Mouse (Mus musculus): ENCODE results near the gene Il31ra.

Gene Il31ra

DNA sequence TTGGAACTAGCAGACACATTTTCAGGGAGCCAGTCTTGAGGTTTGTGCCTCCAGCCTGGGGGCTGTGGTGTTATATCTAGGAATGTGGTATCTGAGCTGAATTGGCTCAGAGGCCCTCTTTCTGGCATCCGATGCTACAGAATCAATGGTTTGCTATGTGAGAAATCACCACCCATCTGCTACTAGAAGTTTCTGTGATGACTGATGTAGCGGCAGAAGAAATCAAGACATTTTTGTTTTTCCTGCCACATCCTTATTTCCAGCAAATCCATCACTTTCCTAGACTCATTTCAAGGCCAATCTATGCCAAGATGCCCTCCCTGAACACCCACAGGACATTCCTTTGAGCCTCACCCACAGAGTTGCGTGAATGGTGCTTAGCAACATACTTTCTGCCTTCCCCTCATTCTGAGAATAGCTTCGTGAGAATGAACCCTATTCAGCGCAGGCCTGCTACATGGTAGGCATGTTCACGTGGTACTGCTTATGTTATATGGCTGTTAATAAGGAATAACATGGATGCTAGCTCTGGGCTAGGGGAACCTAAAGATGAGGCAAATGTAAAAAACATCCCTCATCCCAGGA is 33.5 kb downstream of the Il31ra start:
- DNase-seq: no peak

DNA sequence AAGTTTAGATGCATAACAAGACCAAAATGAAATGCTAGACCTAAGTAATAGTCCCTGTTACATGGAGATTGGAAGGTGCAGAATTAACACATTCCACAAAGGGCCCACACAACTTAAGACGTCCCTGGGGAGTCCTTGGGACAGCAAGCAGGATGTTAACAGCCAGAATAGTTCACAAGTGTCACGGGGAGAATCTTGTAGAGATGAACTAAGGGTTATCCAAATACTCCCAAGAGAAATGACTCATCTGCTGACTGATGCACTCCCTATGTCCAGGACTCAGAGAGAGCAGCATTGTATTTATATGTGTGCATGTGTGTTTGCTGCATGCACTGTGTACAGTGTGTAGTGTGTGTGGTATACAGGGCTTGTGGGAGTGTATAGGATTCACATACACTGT is 37.7 kb downstream of the Il31ra start:
- no peak for DNase-seq

DNA sequence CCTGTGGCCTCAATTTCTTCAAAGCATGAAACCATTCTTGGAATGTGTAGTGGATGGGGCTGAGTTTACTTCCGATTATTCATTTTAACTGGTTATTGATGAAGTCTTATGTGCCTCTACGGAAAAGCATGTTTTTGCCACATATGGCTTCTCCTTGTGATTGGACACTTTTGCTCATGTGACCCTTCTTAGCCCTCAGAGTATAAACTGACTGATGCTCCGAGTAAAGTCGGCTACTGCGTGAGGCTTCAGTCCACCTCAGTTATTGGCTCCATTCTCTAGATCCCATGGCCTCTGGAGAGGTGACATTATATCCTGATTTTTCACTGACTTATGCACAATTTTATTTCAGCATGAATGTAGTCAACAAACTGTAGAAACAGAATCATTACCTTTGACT is 40.9 kb downstream of the Il31ra start:
- no peak for DNase-seq

DNA sequence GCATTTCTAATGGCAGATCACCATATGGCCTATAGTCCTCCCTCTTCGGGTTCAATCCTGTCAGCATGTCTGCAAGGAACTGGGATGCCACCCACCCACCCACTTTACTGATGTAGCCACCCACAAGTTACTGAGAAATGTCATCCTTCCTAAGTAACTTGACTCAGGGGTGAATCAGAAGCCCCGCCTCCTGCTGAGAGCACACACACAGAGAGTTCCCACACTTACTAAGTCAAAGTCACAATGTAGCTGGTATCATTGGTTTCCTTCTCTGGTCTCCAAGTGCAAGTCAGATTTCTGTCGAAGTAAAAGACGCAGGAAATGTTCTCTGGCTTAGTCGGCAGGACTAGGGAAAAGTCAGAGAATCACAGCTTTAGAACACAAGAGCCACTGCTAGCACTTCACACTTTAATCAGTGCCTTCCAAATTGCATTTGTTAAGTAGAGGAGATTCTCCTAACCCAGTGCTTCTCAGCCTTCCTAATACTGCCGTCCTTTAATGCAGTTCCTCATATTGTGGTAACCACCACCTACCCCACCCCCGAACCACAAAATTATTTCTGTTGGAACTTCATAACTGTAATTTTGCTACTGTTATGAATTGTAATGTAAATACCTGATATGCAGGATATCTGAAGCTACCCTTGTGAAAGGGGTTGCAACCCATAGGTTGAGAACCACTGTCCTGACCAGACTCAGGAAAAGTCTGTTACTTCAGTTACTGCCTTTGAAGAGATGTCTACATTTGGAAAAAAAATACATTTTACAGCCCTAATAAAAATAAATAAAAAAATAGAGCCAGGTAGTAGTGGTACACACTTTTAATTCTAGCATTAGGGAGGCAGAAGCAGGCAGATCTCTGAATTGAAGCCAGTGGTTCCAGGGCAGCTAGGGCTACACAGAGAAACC is 42.3 kb downstream of the Il31ra start:
- DNase-seq: no peak

DNA sequence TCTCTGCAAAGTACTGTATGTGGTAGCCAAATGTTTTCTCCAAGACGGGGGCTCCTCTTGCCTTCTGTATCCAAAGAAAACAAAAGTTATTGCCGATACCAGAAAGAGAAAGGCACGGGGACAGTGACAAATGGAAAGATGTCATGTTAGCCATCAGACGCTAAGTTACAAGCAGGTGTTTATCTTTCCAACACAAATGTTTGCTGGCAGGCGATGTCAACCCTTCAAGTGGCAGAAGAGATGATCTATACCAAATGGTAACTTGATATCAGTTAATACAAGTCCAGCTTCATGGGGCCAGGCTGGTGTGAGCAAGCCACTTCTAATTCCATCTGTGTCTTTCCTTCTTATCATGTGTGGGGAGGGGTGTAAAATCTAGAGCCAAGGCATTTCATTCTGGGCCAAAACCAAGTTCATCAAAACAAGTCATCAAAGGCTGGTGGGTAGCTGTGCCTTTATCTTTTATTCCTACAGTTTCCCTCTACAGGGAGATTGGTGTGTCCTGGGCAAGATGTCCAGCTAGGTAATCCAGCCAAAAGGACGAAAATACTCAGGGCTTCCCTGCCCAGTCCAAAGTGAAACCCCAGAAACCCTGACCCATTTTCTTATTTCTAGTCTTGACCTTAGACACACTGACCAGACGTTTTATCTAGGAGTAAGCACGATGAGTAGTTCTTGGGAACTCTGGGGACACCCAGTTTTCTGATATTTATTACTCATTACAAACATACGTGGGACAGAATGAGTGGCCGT is 52.8 kb downstream of the Il31ra start:
- DNase-seq: no peak

DNA sequence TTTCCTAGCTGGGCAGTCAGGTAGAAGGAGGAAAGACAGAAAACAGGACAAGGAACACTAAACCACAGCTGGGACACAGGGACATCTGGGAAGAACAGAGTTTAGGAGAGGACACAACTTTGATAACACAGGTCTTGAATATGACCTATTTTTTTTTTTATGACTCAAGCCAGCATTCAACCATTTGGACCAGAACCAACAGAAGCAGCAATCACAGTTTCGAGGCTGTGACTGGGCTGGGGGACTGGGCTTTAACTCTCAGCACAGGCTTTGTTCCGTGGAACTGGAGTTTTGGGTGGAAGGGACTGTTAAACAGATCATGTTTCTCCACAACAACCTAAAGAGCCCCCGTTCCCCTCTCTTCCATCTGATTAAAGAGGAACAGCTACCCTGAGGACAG is 53.5 kb downstream of the Il31ra start:
- DNase-seq: no peak

DNA sequence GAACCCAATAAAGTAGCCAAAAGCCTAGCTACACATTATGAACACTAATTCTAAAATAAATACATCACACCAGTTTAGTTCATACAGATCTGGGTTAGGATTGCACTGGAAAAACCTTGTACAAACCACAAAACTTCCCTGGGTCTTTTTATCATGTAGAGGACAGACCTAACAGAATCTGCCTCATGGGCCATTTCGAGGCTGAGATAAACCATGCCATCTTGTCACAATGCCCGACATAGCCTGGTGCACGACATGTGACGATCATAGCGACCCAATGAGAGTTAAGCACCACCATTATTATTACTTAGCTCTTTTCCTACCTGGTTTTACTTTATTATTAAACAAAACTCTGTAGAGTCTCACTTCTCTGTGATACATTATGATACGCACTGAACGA is 57.1 kb downstream of the Il31ra start:
- DNase-seq: no peak

DNA sequence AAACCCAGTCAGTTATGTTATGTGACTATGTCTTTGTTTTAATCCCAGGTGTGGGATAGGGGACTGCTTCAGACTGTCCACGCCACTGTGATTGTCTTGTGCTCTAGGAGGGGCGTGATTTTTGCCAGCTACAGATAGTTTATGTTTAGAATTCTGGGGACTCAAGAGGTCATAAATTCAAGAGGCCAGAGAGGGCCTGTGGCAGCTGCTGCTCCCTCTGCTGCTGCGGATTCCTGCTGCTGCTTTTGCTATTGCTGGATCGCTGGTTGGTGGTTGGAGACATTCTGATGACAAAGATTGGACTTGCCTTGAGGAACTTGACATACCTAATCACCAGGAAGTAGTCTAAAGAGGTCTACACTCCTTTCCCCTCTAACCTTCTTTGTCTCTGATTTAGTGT is 57.5 kb downstream of the Il31ra start:
- DNase-seq: no peak

DNA sequence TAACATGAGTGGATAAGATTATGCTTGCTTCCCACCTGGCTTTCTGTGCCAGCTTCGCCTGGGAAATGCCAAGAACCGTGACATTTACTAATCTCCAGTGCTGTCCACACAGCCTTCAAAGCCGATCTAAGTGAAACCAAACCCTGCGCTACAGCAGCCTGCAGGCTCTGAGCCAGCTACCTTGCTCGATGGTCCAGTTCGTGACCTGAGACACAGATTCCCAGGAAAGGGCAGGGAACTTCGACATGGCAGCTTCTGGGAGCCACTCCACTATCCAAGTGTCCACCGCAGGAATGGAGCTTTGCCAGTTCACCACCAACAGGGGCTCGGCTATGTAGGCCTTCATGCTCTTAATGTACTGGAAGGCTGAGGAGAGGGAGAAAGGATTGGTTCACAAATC is 60.6 kb downstream of the Il31ra start:
- no peak for DNase-seq

DNA sequence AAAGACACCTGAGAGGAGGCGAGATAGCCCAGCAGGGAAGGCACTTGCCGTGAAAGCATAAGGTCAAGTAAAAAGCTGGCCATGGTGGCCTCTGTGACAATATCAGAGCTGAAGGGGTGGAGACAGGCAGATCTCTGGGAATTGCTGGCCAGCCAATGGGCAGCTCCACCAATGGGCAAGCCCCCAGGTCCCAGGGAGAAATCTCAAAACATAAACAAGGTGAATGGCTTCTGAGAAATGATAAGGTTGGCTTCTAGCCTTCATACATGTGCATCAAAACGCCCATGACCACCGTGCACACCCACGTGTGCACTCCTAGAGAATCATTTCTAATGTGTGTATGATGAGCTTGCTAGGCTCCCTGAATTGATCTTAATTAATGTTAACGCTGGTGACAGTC is 61.9 kb downstream of the Il31ra start:
- no peak for DNase-seq

DNA sequence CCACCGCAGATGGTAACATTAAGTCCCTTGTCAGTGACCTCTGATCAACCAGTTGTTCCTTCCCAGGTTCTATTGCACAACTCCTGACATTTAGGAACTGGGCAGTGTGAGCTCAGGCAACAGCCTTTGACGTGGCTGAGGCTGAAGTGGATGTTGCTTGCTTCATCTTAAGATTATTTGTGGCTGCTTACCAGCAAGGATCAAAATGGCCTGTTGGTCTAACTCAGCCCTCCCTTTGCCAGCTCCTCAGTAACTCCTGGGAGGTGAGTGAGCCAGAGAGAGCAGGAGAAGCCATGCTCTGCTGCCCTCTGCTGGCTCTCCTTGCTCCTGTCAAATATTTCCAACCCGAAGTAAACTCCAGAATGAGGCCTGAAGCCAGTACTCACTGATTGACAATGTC is 64.3 kb downstream of the Il31ra start:
- DNase-seq: peak; percentile 38

DNA sequence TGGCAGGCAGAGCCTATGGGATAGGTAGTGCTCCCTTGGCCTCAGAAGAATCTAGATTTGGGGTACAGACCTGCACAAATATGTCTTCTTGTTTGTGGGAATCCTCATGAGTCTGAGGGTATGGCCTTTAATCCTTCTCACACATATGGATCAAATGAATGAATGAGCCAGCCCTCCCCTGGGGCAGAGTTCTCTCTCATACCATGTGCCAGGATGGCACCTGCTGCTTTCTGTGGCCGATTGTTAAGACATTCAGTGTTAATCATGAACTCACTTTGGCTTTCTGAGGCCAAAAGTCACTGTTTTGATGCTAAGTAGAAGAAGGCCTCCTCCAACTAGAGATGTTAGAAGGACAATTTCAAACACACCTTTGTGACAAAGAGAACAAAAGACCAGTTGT is 67.0 kb downstream of the Il31ra start:
- no peak for DNase-seq

DNA sequence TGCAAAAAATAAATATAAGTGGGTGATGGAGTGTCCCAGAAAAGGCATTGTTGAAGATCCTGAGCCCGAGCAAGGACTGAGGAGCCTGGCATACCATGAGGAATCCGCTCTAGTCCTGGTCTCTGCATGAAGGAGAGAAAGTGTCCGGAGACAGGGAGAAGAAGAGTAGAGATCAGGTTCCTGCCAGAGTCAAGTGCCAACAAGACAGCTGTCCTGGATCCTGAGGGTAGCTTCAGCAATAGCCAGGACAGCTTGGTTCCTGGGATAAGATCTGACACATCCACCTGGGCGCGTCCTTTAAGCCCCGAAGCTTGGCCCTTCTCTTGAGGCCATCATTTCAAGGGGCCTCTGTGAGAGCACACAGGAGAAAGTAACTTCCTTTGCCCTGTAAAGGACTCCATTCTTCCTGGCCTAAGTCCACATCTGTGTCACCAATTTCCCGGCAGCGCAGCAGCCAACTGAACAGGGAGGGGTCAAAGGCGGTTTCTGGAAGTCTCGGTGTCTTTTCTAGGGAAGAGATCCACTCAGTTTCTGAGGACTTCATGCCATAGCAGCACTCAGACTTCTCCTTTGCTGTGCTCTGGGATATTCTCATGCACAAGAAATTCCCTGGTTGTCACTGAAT is 70.7 kb downstream of the Il31ra start:
- no peak for DNase-seq

DNA sequence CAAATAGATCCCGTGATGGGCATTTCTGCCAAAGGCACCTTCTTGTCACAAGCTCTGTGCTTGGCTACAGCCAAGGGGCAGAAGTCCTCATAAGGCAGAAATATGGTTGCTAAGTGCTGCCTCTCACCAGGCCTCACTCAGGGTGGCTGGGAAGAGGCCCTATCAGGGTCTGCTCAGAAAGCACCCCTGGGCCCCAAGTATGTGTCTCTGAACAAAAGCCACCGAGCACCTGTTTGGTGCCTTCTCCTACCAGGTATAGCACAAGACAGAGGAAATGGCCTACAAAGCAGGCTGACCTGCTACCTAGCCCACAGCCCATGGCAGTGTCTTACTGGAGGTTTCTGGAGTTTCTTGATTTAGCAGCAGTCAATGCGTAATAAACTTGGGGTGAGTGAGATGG is 71.3 kb downstream of the Il31ra start:
- no peak for DNase-seq

DNA sequence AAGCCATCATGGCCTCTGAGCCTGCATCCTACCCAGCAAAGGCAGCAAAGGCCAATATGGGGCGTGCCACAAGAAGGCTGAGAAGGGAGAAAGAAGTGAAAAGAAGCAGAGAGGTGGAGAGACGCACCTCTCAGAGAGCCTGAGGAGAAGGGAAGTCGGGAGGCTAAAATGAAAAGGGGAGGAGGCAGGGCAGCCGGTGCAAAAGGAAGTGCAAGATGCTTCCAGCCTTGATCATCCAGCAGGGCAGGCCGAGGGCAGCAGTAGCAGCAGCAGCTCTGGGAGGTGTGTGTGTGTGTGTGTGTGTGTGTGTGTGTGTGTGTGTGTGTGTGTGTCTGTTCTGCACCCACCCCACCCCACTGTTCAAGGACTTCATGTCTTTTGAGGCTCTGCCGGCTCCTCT is 71.9 kb downstream of the Il31ra start:
- DNase-seq: no peak

DNA sequence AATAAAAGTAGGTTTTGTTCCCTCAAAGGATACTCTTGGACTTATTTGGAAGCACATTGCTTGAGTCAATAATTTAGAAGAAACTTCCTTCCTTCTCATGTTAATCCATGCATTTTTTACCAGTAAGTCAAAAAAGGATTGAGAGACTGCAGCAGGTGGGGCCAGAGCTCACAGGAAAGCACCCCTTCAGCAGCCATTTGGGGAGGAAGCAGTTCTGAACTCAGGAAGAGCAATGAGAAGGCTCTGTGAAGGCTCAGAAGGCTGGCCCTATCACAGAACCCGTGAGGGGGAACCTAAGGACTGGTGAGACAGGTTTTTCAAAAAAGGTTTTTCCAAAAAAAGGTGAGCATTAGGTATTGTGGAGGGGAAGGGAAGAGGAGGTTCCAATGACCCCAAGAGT is 79.6 kb downstream of the Il31ra start:
- DNase-seq: no peak

DNA sequence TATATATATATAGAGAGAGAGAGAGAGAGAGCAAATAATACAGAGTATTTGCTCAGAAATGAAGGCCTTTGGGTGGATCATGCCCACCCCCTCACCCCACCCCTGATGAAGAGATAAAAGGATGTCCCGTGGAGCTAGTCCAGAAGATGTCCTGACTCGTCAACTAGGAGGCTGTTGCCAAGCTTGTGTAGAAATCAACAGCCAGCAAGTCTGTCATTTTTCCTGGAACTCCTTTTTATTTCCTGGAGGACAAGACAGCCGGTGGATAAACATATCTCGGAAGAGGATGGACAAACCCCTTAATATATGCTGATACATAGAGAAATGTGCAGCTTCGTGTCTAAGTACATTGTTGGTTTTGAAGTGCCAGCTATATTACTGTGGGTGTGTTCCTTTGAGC is 81.3 kb downstream of the Il31ra start:
- no peak for DNase-seq

DNA sequence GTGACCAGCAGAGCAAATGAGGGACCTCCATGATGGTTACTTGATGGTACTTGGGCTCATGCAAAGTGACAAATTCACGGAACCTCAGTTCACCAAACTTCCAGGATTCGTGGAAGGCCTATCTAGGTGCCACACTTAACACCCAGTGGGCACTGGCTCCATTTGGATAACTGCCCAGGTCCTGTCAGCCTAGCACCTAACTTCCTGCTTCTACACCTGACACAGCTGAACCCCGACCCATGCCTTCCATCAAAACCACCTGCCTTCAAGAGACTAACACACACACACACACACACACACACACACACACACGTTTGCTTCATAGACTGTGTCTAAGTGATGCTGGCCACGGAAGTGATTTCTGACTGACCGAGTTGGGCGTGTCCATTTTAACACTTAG is 82.3 kb downstream of the Il31ra start:
- DNase-seq: no peak

DNA sequence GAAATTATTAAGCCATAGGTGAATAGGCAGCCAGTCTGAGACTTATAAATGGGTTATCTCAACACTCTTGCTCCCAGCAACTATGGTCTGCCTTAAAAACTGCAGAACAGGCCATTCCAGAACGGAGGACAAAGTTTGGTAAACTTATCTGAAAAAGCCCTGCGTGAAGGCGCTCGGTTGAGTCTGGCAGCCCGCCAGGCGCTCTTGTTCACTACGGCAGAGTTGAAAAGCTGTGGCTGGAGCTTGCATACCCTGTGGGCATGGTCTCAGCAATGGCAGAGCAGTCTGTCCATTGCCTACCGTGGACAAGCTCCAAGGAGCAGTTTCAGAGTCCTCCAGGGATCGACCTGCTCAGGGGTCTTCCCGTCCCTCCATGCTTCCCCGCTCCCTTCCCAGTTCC is 82.9 kb downstream of the Il31ra start:
- DNase-seq: no peak

DNA sequence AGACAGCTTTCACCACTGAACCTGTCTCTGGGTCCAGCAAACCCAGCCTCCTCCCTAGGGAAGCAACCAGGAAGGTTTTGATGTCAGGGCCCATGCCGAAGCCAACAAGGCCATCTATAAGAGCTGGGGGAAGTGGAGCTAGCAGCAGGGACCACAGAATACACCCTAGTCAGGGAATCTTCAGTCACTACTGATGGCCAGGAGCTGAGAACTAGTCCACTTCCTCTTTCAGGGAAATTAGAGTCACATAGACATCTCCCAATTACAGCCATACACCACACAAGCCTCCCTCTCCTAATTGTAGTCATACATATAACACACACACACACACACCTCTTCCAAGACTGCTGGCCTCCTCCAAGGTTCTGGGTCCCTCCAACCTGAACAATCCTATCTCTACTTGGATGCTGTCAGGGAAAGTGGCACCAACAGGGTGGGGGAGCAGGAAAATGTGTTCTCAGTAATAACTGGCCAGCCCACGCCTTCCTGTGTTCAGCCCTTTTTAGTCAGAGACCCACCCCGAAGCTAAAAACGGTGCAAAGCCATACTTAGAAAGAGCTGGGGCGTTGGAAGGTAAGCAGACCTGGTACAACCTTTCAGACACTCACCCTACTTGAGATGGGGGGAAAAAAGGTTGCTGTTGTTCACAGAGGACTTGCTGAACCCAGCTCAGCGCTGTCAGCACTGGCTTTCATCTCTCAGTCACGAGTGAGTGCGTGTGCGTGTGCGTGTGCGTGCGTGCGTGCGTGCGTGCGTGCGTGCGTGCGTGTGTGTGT is 83.5 kb downstream of the Il31ra start:
- no peak for DNase-seq

DNA sequence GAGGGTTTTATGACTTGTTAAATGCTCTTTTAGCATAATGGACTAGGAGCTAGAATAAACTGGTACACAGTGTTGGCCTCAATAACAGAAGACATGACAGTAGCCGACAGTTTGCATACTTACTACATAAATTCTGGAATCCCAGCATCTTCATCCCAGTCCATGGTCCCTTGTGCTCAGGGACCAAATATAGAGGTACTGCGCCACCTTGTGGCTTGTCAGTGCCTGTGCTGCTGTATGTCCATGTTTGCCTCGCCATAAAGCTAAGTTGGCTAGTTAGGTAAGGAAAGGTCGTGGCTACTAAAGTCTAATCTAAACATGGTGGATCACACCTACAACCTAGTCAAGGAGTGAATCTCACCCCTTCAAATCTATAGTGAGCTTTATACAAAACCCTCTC is 84.7 kb downstream of the Il31ra start:
- DNase-seq: peak; percentile 47

DNA sequence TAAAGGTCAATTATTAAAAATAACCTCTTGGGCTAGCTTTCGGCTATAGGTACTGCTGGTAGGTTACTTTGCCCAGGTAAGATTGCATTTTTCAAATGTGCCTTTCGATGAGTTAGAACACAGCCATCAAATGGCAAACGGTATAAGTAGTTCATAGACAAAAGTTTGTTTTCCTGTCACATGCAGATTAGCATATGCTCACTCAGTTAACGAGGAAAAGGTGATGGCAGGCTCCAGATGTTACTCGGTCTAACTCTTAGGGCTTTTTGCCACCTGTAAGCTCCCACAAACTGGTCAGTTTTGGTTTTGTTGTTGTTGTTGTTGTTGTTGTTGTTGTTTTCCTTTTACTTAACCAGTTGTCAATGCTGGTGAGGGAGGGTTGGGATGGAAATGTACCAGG is 85.7 kb downstream of the Il31ra start:
- DNase-seq: no peak

DNA sequence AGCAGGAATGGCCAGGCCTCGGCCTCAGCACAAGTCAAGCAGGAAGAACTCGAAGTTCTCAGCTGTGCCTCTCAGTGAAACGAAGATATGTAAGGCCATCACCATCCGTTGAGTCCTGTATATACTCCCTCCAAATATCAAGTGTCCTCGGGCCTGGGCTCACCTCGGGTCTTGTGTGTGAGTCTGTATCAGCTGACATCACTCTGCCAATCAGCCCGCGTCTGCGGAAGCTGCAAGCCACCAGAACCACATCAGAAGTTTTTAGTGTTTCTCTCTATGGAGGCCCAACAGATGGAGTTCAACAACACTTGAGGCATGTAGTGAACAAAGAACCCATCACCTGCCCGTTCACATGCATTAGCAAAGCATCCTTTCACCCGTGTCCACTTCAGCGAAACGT is 86.5 kb downstream of the Il31ra start:
- no peak for DNase-seq
